In the genomic region with DNA sequence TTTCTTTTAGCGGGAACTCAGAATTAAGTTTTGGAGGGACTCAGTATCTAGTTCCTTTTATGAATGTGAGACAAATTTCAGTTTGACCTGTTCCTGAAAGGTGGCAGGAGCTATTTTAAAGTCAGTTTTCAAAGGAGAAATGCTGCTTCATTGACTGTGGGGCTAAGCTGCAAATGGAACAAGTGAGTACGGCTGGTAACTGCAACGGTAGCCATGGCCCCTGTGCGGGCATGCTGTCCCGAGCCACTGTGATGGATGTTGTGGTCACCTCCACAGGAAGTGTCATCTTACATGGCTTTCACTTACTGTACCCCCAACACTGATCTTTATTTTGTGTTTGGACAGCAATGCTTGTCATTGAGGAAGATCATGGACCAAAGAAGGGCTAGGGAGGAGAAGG, we compare ENCODE assay signal across 26 mouse cellular contexts.
"Had no signal": no experiment of that assay in that cellular context is flagged by ENCODE, and none has a peak within 500 bp of the region (broad histone marks: within the 10 kb centered on the region; RNA-seq: fewer than 3 reads in every experiment).

No protein-coding gene starts in this region.

- ATAC-seq: hindbrain, postnatal 0 days; intestine, embryonic 16.5 days had no signal

- H3K9me3 ChIP-seq: heart, embryonic 15.5 days; hindbrain, embryonic 13.5 days; kidney, embryonic 15.5 days; limb, embryonic 10.5 days; liver, embryonic 13.5 days had no signal

- H3K36me3 ChIP-seq: heart, embryonic 13.5 days; heart, embryonic 15.5 days; hindbrain, embryonic 13.5 days; hindbrain, embryonic 15.5 days; kidney, embryonic 15.5 days; limb, embryonic 10.5 days; limb, embryonic 12.5 days; liver, embryonic 13.5 days had no signal

- H3K4me1 ChIP-seq: heart, embryonic 15.5 days; hindbrain, embryonic 13.5 days; hindbrain, embryonic 15.5 days; limb, embryonic 12.5 days; liver, embryonic 13.5 days had no signal

- DNase-seq: gastrocnemius, postnatal 14 days; gastrocnemius, postnatal 36 days; heart, adult 18-20 months; heart, postnatal 14 days; heart, postnatal 36 days; kidney, adult 11 months; kidney, adult 2 months; kidney, adult 9 months; kidney, postnatal 14 days; kidney, postnatal 36 days; layer of hippocampus, adult 9-11 months; layer of hippocampus, postnatal 36 days; liver; liver, embryonic 13.5 days had no signal

- H3K9ac ChIP-seq: heart, embryonic 13.5 days; heart, embryonic 15.5 days; hindbrain, embryonic 13.5 days; hindbrain, embryonic 15.5 days; kidney, embryonic 15.5 days; limb, embryonic 12.5 days; liver, embryonic 13.5 days had no signal

- H3K27ac ChIP-seq: heart, embryonic 13.5 days; heart, embryonic 15.5 days; hindbrain, embryonic 13.5 days; hindbrain, embryonic 15.5 days; hindbrain, postnatal 0 days; kidney, embryonic 15.5 days; kidney, postnatal 0 days; limb, embryonic 10.5 days; limb, embryonic 12.5 days; liver, embryonic 13.5 days had no signal

- H3K4me3 ChIP-seq: heart, embryonic 13.5 days; heart, embryonic 15.5 days; hindbrain, embryonic 13.5 days; hindbrain, embryonic 15.5 days; kidney, embryonic 15.5 days; limb, embryonic 10.5 days; limb, embryonic 12.5 days; liver, embryonic 13.5 days had no signal

- H3K27me3 ChIP-seq: heart, embryonic 13.5 days; heart, embryonic 15.5 days; hindbrain, embryonic 13.5 days; hindbrain, embryonic 15.5 days; kidney, embryonic 15.5 days; limb, embryonic 12.5 days; liver, embryonic 13.5 days had no signal

- H3K4me2 ChIP-seq: heart, embryonic 11.5 days; heart, embryonic 13.5 days; heart, embryonic 15.5 days; hindbrain, embryonic 13.5 days; hindbrain, embryonic 15.5 days; kidney, embryonic 15.5 days; limb, embryonic 12.5 days; liver, embryonic 11.5 days; liver, embryonic 13.5 days had no signal
